Mouse (Mus musculus): Measurements from ENCODE around the gene Itln1. TPM values are rescaled to one million over a fixed set of nuclear protein-coding genes. Genes with fewer than 3 reads are reported as not detected.

Itln1 gene
- total RNA-seq, 2 experiments from 2014 or later = not detected

DNA sequence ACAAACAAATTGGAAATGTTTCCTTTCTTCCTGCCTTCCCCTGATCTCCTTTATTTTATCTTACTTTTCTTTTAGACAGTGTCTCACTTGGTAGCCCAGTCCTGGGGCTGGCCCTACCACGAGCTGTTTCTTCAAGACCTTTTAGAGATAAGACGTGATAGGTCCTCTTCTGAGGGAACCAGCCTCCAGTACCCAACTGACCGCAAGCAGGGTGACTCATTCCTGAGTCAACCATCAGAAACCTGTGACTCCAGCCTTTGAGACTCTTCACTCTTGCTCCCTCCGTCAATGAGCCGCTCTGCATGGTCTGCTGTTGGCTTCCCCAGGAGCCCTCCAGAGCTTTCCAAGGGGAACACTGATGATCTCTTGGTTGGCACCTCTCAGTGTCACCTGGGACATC, 64.2 kb downstream of the Itln1 start:
- ATAC-seq (replicated peaks; ENCODE audit: low FRiP score, poor library complexity, severe bottlenecking) = no peak

DNA sequence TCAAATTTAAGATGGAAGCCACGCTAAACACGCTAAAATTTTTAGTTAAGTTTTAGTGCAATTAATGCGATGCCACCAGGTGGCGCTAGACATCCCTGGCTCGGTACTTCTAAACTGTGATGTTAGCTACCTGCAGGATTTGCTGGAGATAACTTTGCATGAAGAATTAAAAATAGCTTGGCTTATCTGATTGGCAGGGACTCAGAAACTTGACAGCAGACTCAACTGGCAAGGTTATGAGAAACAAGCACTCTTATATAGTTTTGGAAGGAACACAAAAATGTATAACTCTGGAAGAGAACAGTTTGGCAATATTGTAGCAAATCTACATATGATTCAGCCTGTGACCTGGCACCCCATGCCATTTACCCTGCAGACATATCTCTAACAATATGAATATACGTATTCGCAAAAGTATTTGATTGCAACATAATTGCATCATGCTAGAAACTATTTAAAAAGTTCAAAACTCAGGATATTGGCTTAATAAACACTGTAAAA, 64.7 kb downstream of the Itln1 start:
- ATAC-seq (replicated peaks; ENCODE audit: low FRiP score, poor library complexity, severe bottlenecking) = no peak; the same call in 1 of the 2 replicates

DNA sequence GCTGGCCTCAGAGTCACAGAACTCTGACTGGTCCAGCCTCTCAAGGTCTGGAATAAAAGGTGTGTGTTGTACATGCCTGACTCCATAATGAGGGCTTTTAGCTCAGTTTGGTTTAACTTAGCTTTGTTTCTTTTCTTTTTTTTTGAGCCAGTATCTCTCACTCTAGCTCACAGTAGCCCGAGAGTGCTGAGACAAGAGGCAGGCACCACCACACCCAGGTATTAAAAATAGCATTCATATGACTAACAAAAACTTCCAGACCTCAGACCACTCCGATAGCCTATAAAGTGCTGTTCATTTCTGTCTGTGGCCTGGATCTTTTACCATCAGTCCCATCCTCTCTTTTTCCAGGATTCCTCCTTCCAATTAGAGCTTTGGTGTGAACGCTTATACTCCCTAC, 65.4 kb downstream of the Itln1 start:
- no peak for ATAC-seq (replicated peaks; ENCODE audit: low FRiP score, poor library complexity, severe bottlenecking)

Other genes with a start within 250 kb of the Itln1 start
- 9.6 and 12.1 TPM in 2 replicates for gene Usp21, start 247.3 kb downstream of the Itln1 start, total RNA-seq (2015; ENCODE audit: low replicate concordance)
- gene Usp21, start 247.3 kb downstream of the Itln1 start, total RNA-seq (2017; ENCODE audit: low replicate concordance) = 9.4 and 13.9 TPM in 2 replicates
- gene Ufc1, start 240.3 kb downstream of the Itln1 start, total RNA-seq (2015; ENCODE audit: low replicate concordance) = 23.4 and 28.6 TPM in 2 replicates
- 13.9 and 19.3 TPM in 2 replicates for gene Ufc1, start 240.3 kb downstream of the Itln1 start, total RNA-seq (2017; ENCODE audit: low replicate concordance)
- gene Dedd, start 206.1 kb downstream of the Itln1 start, total RNA-seq (2015; ENCODE audit: low replicate concordance) = 3.8 and 4.8 TPM in 2 replicates
- gene Dedd, start 206.1 kb downstream of the Itln1 start, total RNA-seq (2017; ENCODE audit: low replicate concordance) = 4.3 and 6.7 TPM in 2 replicates
- 6.7 and 7.3 TPM in 2 replicates for gene Nit1, start 189.6 kb downstream of the Itln1 start, total RNA-seq (2015; ENCODE audit: low replicate concordance)
- gene Nit1, start 189.6 kb downstream of the Itln1 start, total RNA-seq (2017; ENCODE audit: low replicate concordance) = 11.0 and 13.8 TPM in 2 replicates
- 5.4 and 7.1 TPM in 2 replicates for gene Pfdn2, start 189.6 kb downstream of the Itln1 start, total RNA-seq (2015; ENCODE audit: low replicate concordance)
- gene Pfdn2, start 189.6 kb downstream of the Itln1 start, total RNA-seq (2017; ENCODE audit: low replicate concordance) = 1.5 and 15.1 TPM in 2 replicates
- not detected in 2 replicates for gene Klhdc9, start 174.5 kb downstream of the Itln1 start, total RNA-seq (2015; ENCODE audit: low replicate concordance)
- gene Klhdc9, start 174.5 kb downstream of the Itln1 start, total RNA-seq (2017; ENCODE audit: low replicate concordance) = not detected in 2 replicates
- not detected in 2 replicates for gene Nectin4, start 165.2 kb downstream of the Itln1 start, total RNA-seq (2015; ENCODE audit: low replicate concordance)
- 0.68 TPM in 1 of 2 replicates, not detected in the other for gene Nectin4, start 165.2 kb downstream of the Itln1 start, total RNA-seq (2017; ENCODE audit: low replicate concordance)
- 20.1 and 21.1 TPM in 2 replicates for gene Arhgap30, start 146.3 kb downstream of the Itln1 start, total RNA-seq (2015; ENCODE audit: low replicate concordance)
- 25.9 and 26.9 TPM in 2 replicates for gene Arhgap30, start 146.3 kb downstream of the Itln1 start, total RNA-seq (2017; ENCODE audit: low replicate concordance)
- gene Usf1, start 124.0 kb downstream of the Itln1 start, total RNA-seq (2015; ENCODE audit: low replicate concordance) = 2.7 and 12.7 TPM in 2 replicates
- gene Usf1, start 124.0 kb downstream of the Itln1 start, total RNA-seq (2017; ENCODE audit: low replicate concordance) = 9.1 and 23.1 TPM in 2 replicates
- gene Tstd1, start 116.4 kb downstream of the Itln1 start, total RNA-seq (2015; ENCODE audit: low replicate concordance) = not detected in 2 replicates
- not detected in 2 replicates for gene Tstd1, start 116.4 kb downstream of the Itln1 start, total RNA-seq (2017; ENCODE audit: low replicate concordance)
- gene F11r, start 97.8 kb downstream of the Itln1 start, total RNA-seq (2015; ENCODE audit: low replicate concordance) = not detected in 2 replicates
- 0.42 TPM in 1 of 2 replicates, not detected in the other for gene F11r, start 97.8 kb downstream of the Itln1 start, total RNA-seq (2017; ENCODE audit: low replicate concordance)
- gene Alyref2, start 31.8 kb downstream of the Itln1 start, total RNA-seq (2015; ENCODE audit: low replicate concordance) = 0.84 and 4.8 TPM in 2 replicates
- 0.60 and 1.4 TPM in 2 replicates for gene Alyref2, start 31.8 kb downstream of the Itln1 start, total RNA-seq (2017; ENCODE audit: low replicate concordance)
- 2.3 and 3.1 TPM in 2 replicates for gene Cd244a, start 23.9 kb upstream of the Itln1 start, total RNA-seq (2015; ENCODE audit: low replicate concordance)
- 5.2 and 8.3 TPM in 2 replicates for gene Cd244a, start 23.9 kb upstream of the Itln1 start, total RNA-seq (2017; ENCODE audit: low replicate concordance)
- 7.1 and 8.8 TPM in 2 replicates for gene Ly9, start 72.1 kb upstream of the Itln1 start, total RNA-seq (2015; ENCODE audit: low replicate concordance)
- gene Ly9, start 72.1 kb upstream of the Itln1 start, total RNA-seq (2017; ENCODE audit: low replicate concordance) = 5.8 and 10.0 TPM in 2 replicates
- 3.3 and 10.7 TPM in 2 replicates for gene Slamf7, start 117.7 kb upstream of the Itln1 start, total RNA-seq (2015; ENCODE audit: low replicate concordance)
- gene Slamf7, start 117.7 kb upstream of the Itln1 start, total RNA-seq (2017; ENCODE audit: low replicate concordance) = 1.4 TPM in 1 of 2 replicates, not detected in the other
- gene Cd48, start 146.7 kb upstream of the Itln1 start, total RNA-seq (2015; ENCODE audit: low replicate concordance) = 52.2 and 60.3 TPM in 2 replicates
- 24.8 and 27.7 TPM in 2 replicates for gene Cd48, start 146.7 kb upstream of the Itln1 start, total RNA-seq (2017; ENCODE audit: low replicate concordance)
- 2.3 TPM in 1 of 2 replicates, not detected in the other for gene Slamf1, start 231.8 kb upstream of the Itln1 start, total RNA-seq (2015; ENCODE audit: low replicate concordance)
- gene Slamf1, start 231.8 kb upstream of the Itln1 start, total RNA-seq (2017; ENCODE audit: low replicate concordance) = 0.26 and 0.56 TPM in 2 replicates